Mouse (Mus musculus) mature B cell (primary cell): ENCODE results near the gene Txndc5.

Experiments
- in situ Hi-C: fragments of 300-500 bp; cut with MboI; formaldehyde crosslinking; loops from 2 replicates; pipeline ENCODE4 v1.14.3; 2019

Txndc5 gene

DNA sequence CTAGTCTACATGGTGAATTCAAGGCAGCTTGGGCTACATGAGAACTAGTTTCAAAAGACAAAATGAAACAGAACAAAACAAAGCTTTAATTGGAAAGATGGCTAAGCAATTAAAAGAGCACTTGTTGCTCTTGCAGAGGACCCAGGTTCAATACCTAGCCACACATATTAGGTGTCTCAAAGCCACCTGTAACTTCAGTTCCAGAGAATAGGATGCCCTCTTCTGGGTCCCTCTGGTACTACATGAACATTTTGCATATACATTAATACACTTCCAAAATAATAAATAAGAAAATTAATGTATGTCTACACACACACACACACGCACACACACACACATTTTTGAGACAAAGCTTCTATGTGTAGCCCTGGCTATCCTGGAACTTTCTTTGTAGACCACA, 65.2 kb downstream of the Txndc5 start:
- in situ Hi-C loops: no loop called here

DNA sequence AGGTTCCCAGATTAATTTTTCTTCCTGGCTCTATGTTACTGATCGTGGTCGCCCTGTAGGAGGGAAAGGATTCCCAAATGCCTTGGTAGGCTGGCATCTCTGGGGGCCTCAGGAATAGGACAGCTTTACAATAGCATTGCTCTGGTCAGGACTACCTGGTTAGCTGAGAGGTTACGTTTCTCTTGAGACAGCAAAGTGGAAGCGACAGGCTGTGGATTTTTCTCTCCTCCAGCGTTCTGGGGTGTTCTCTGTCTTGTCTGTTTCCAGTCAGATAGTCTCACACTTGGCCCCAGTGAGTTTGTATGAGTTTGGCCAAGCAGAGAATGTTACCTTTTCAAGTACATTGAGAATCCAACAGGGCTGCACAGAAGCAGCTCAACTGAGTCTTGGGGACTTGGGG, 77.2 kb downstream of the Txndc5 start:
- in situ Hi-C loops: no loop called here
